Mouse (Mus musculus) olfactory bulb, adult 2 months (tissue): Measurements from ENCODE around the gene Ube2e1. TPM values are rescaled to one million over a fixed set of nuclear protein-coding genes. Genes with fewer than 3 reads are reported as not detected.
"Not testable (repeated sequence)": the region's sequence is repeated elsewhere in the genome, so short reads cannot be mapped to it uniquely, and the experiment has no call there.

Experiments
- H3K27ac ChIP-seq: fragments of 200-500 bp; 2 replicates; pipeline ENCODE4 v1.5.1; 2012; ENCODE audit warnings: low read depth, low read length; ENCODE audit not compliant: insufficient read depth
- H3K4me1 ChIP-seq: fragments of 200-500 bp; 2 replicates; pipeline ENCODE4 v1.6.1; 2012; ENCODE audit warnings: low read length; ENCODE audit not compliant: control insufficient read depth, insufficient read depth
- H3K4me3 ChIP-seq: fragments of 200-500 bp; 2 replicates; pipeline ENCODE4 v1.5.1; 2012; ENCODE audit warnings: mild to moderate bottlenecking, low read depth, low read length, moderate library complexity; ENCODE audit not compliant: insufficient read depth
- CTCF ChIP-seq: fragments of 200-500 bp; IDR thresholded peaks from 2 replicates; pipeline ENCODE4 v1.5.1; 2012; ENCODE audit warnings: low read depth, mild to moderate bottlenecking, low read length, moderate library complexity; ENCODE audit not compliant: insufficient read depth
- POLR2A ChIP-seq: fragments of 200-500 bp; IDR thresholded peaks from 2 replicates; pipeline ENCODE4 v1.6.1; 2012; ENCODE audit warnings: mild to moderate bottlenecking, low read depth, low read length, moderate library complexity; ENCODE audit not compliant: insufficient read depth
- WGBS: fragments of 180-500 bp; shearing (Covaris S2); methylation state at CpG from one replicate; pipeline ENCODE4 v1.1.7; 2018; 5-methylcytosine and 5-hydroxymethylcytosine counted together
- polyA plus RNA-seq: library from polyadenylated mRNA; stranded (reverse); fragments of >200 nt; gene quantifications from 2 replicates; pipeline ENCODE4 v1.2.4, GENCODE M21; 2012; ENCODE audit warnings: low replicate concordance; ENCODE audit not compliant: missing spikeins, insufficient read depth, insufficient read length

The Ube2e1 gene
- polyA plus RNA-seq, 1 experiment: not detected

GRCm38 (mm10) chr14:18271666-18272065, 60.0 kb downstream of the Ube2e1 start:
- H3K27ac ChIP-seq: no peak overlapping the region
- H3K4me1 ChIP-seq: no peaks in the 10 kb centered on the region
- no peak for TF ChIP-seq POLR2A
- TF ChIP-seq CTCF: no peak
- H3K4me3 ChIP-seq: no peak overlapping the region
- 2% methylated on average over 7 of the region's 7 CpGs for WGBS

GRCm38 (mm10) chr14:18270529-18271441, 60.9 kb downstream of the Ube2e1 start, which contains the start of the genes Nkiras1 and Rpl15:
TSS of gene Nkiras1 (plus strand) at chr14:18271136.
TSS of gene Rpl15 (minus strand) at chr14:18271391.
- TF ChIP-seq CTCF (no peak), POLR2A (peak; percentile 85)
- H3K27ac ChIP-seq: peak within 1 kb of the TSS; percentile 75
- H3K4me1 ChIP-seq: no peaks in the 10 kb centered on the region
- H3K4me3 ChIP-seq: peak within 1 kb of the TSS; percentile 94
- under 1% methylated on average over 78 of the region's 78 CpGs for WGBS

- Histone ChIP-seq H3K4me3 (peak overlapping the region; percentile 78), H3K27ac (peak overlapping the region; percentile 22)
- WGBS: under 1% methylated on average over 24 of the region's 24 CpGs
- H3K4me1 ChIP-seq: not testable (repeated sequence)
These were observed 61.6 kb downstream of the Ube2e1 start for GRCm38 (mm10) chr14:18269947-18270528.

GRCm38 (mm10) chr14:18263427-18263826, 68.2 kb downstream of the Ube2e1 start:
- Histone ChIP-seq H3K4me1 (no peaks in the 10 kb centered on the region; the same call in 1 of the 2 replicates), H3K27ac (no peak overlapping the region), H3K4me3 (no peak overlapping the region)
- 7% methylated on average over 4 of the region's 4 CpGs for WGBS
- no peak for TF ChIP-seq CTCF
- no peak for TF ChIP-seq POLR2A

- Histone ChIP-seq H3K27ac (no peak overlapping the region), H3K4me3 (no peak overlapping the region), H3K4me1 (no peaks in the 10 kb centered on the region; the same call in 1 of the 2 replicates)
- TF ChIP-seq POLR2A (no peak), CTCF (no peak)
- 89% methylated on average over 3 of the region's 3 CpGs for WGBS
These were observed 70.5 kb downstream of the Ube2e1 start for GRCm38 (mm10) chr14:18261203-18261602.

GRCm38 (mm10) chr14:18242638-18243130, 89.0 kb downstream of the Ube2e1 start:
- Histone ChIP-seq H3K4me3 (no peak overlapping the region), H3K4me1 (0 out of 2 replicates have a peak, but pooled peaks cover 2% of the 10 kb centered on the region), H3K27ac (no peak overlapping the region)
- WGBS: 87% methylated on average over 21 of the region's 21 CpGs
- TF ChIP-seq CTCF (no peak), POLR2A (no peak)

- 90% methylated on average over 4 of the region's 4 CpGs for WGBS
- 0 out of 2 replicates have a peak, but pooled peaks cover 2% of the 10 kb centered on the region for H3K4me1 ChIP-seq
- H3K4me3 ChIP-seq: no peak overlapping the region
- TF ChIP-seq CTCF (no peak), POLR2A (no peak)
- no peak overlapping the region for H3K27ac ChIP-seq
These were observed 89.9 kb downstream of the Ube2e1 start for GRCm38 (mm10) chr14:18241786-18242185.

GRCm38 (mm10) chr14:18240132-18240531, 91.5 kb downstream of the Ube2e1 start:
- 27% methylated on average over 7 of the region's 7 CpGs for WGBS
- no peak for TF ChIP-seq POLR2A
- TF ChIP-seq CTCF: no peak
- Histone ChIP-seq H3K4me1 (0 out of 2 replicates have a peak, but pooled peaks cover 2% of the 10 kb centered on the region), H3K4me3 (no peak overlapping the region), H3K27ac (no peak overlapping the region)
